Mouse (Mus musculus) adipocyte (in vitro differentiated cells): Measurements from ENCODE around the gene Cldn7.
"Not testable (repeated sequence)": the region's sequence is repeated elsewhere in the genome, so short reads cannot be mapped to it uniquely, and the experiment has no call there.

Experiments used
- DNase-seq: peaks from one replicate; pipeline ENCODE4 v3.0.0-alpha.2; 2016; ENCODE audit warnings: low spot score

Gene Cldn7

GRCm38 (mm10) chr11:70015677-70016076 is 51.1 kb downstream of the Cldn7 start:
- DNase-seq, result no peak

- not testable (repeated sequence) for DNase-seq
Measured at GRCm38 (mm10) chr11:70016177-70016576, 51.6 kb downstream of the Cldn7 start.

GRCm38 (mm10) chr11:70016669-70017068 is 52.1 kb downstream of the Cldn7 start, which contains the start of gene Dlg4:
Dlg4 (plus strand) TSS chr11:70016942.
- DNase-seq, result no peak

GRCm38 (mm10) chr11:70017199-70017767 is 52.7 kb downstream of the Cldn7 start:
- no peak for DNase-seq
